Mouse (Mus musculus): ENCODE measurements around the gene Snap47. TPM values are rescaled to one million over a fixed set of nuclear protein-coding genes. Genes with fewer than 3 reads are reported as not detected.

Snap47 gene
- polyA plus RNA-seq, 1 experiment from 2014 or later = 189 TPM

DNA sequence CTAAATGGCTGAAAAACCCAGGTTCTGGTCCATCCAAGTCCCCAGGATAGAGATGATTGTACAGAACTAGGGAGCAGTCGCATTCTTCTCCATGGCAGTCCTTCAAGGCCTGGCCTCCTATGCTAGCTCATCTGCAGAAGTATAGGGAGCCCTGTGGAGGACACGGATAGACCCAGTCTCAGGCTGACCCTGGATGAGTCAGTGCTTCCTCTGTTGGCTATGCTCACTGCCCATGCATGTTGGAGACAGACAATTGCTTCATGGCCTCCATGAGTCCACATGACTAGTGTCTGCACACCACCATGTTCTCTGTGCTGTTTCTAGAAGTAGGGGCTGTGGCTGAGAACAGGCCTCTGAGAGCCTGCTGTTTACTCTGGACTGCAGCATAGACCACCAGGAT, 5.4 kb upstream of the Snap47 start:
- Histone ChIP-seq H3K4me2 (replicated peaks) (no peak overlapping the region), H3K4me3 (no peak overlapping the region), H3K9me3 (peaks cover under 1% of the 10 kb centered on the region; the same call in 1 of the 2 replicates), H3K4me1 (peaks cover 1% of the 10 kb centered on the region; the same call in 1 of the 2 replicates), H3K36me3 (peaks cover 58% of the 10 kb centered on the region), H3K27me3 (no peaks in the 10 kb centered on the region), H3K9ac (replicated peaks) (no peak overlapping the region), H3K27ac (replicated peaks) (no peak overlapping the region)
- ATAC-seq (ENCODE audit: low FRiP score, low read depth) = no peak
- 87% methylated on average over 2 of the region's 2 CpGs for WGBS

DNA sequence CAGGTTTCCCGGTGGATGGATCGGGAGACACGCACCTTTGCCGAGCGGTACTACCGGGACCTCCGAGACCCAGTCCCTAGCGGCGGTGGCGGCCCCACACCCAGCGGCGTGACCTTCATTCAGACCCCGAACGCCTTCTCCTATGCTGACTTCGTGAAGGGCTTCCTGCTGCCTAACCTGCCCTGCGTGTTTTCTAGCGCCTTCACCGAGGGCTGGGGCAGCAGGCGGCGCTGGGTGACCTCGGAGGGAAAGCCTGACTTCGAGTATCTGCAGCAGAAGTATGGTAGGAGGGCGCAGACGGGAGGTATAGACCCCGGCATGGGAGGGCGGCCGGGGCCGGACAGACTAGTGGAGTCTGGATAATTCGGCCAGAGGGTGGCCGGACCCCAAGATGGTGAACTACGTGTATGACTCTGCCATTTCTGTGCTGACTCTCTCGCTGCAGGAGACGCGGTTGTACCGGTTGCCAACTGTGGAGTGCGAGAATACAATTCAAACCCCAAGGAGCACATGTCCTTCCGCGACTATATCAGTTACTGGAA, 685 bp downstream of the Snap47 start:
- under 1% methylated on average over 38 of the region's 38 CpGs for WGBS
- peak; percentile 73 for ATAC-seq (ENCODE audit: low FRiP score, low read depth)
- Histone ChIP-seq H3K36me3 (peaks cover 24% of the 10 kb centered on the region), H3K4me2 (replicated peaks) (peak overlapping the region; percentile 90), H3K9me3 (no peaks in the 10 kb centered on the region), H3K27ac (replicated peaks) (peak overlapping the region; percentile 85; the same call in 1 of the 2 replicates), H3K4me3 (peak overlapping the region; percentile 83), H3K9ac (replicated peaks) (peak overlapping the region; percentile 78), H3K27me3 (no peaks in the 10 kb centered on the region), H3K4me1 (peaks cover 23% of the 10 kb centered on the region)

DNA sequence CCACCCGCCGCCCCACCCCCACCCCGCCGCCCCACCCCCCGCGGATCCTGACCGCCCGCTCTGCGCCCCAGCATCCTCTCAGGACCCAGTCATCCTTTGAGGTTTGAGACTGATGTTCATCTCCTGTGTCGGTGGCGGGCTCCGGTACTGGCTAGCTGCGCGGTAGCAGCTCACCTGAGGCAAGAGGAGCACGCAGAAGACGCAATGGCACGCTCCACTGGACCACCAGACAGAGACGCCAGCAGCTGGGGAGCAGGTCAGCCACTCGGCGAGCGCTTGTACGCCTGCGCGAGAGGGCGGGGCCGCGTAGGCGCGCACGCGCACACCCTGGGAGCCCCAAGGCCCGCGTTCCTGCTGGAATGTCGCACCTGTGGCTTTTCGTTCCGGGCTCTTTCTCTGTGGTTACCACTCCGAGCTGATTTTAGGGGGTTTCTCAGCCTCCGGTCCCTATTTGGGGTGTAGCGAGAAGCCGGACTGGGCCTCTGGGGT, 1.2 kb downstream of the Snap47 start, which contains the start of gene Jmjd4:
Gene Jmjd4 (plus strand): TSS at position 305 of the 489 bp plus-strand sequence.
- Histone ChIP-seq H3K27me3 (no peaks in the 10 kb centered on the region), H3K4me1 (peaks cover 23% of the 10 kb centered on the region), H3K9me3 (no peaks in the 10 kb centered on the region), H3K4me3 (peak within 1 kb of the TSS; percentile 83), H3K36me3 (peaks cover 23% of the 10 kb centered on the region), H3K9ac (replicated peaks) (peak within 1 kb of the TSS; percentile 78), H3K4me2 (replicated peaks) (peak within 1 kb of the TSS; percentile 90), H3K27ac (replicated peaks) (peak within 1 kb of the TSS; percentile 85)
- peak; percentile 95 for ATAC-seq (ENCODE audit: low FRiP score, low read depth)
- WGBS = under 1% methylated on average over 34 of the region's 40 CpGs

DNA sequence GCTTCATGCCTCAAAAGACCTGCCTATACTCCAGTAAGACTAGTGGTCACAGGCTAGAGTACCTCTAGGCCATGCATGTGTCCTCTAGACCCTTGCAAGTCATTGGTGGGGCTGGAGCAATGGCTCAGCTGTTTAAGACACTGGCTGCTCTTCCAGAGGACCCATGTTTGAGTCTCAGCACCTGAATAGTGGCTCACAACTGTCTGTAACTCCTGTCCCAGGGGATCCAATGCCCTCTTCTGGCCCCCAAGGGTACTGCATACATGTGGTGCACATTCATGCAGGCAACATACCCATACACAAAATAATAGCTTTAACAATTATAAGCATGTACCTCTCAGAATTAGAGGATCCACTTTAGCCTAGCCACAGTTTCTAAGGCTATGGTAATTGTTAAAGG, 7.9 kb downstream of the Snap47 start:
- H3K4me1 ChIP-seq = 0 out of 2 replicates have a peak, but pooled peaks cover under 1% of the 10 kb centered on the region
- no peak overlapping the region for H3K4me2 ChIP-seq (replicated peaks)
- no peak for ATAC-seq (ENCODE audit: low FRiP score, low read depth)
- 0 out of 2 replicates have a peak, but pooled peaks cover 5% of the 10 kb centered on the region for H3K9me3 ChIP-seq
- H3K4me3 ChIP-seq = no peak overlapping the region
- H3K9ac ChIP-seq (replicated peaks) = no peak overlapping the region
- no peak overlapping the region for H3K27ac ChIP-seq (replicated peaks)
- no peaks in the 10 kb centered on the region for H3K27me3 ChIP-seq
- H3K36me3 ChIP-seq = peaks cover 14% of the 10 kb centered on the region; the same call in 1 of the 2 replicates

DNA sequence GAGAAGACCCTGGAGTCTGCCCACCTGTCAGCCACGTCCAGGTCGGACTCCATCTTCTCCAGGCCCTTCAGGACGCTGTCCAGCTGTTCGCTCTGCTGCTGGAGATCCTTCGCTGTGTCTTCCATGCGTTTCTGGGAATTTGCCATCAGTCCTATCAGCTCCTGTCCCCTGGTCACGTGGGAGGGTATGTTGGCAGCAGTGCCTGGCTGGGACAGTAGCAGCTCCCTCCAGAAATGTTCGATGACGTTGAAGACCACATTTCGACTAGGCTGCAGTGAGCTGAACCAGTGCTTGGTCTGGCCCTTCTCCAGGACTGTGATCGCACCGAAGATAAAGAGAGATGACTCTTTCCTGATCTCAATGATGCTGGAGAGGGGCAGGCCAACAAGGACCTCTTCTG, 13.0 kb downstream of the Snap47 start:
- H3K4me3 ChIP-seq = no peak overlapping the region
- WGBS = 95% methylated on average over 12 of the region's 12 CpGs
- H3K9me3 ChIP-seq = peaks cover 9% of the 10 kb centered on the region; the same call in 1 of the 2 replicates
- peaks cover 38% of the 10 kb centered on the region for H3K36me3 ChIP-seq
- H3K4me1 ChIP-seq = no peaks in the 10 kb centered on the region
- H3K27ac ChIP-seq (replicated peaks) = no peak overlapping the region
- no peak for ATAC-seq (ENCODE audit: low FRiP score, low read depth)
- H3K27me3 ChIP-seq = no peaks in the 10 kb centered on the region
- H3K9ac ChIP-seq (replicated peaks) = no peak overlapping the region
- no peak overlapping the region for H3K4me2 ChIP-seq (replicated peaks)

DNA sequence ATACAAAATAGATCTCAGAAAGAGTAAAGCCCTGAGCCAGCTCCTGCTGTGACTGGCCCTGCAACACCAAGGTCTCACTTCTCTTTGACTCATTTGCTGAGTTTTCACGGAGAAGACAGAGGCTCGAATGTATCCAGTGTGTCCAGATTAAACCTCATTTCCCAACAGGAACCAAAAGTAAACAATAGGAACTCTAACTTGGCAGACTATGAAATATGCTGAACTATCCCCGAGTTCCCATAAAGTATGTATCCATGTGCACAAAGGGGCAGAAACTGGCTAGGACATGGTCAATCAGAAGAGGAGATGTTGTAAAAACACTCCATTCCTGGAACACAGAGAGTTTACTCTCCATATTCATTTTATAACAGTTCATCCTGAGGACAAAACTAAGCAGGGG, 18.7 kb downstream of the Snap47 start:
- Histone ChIP-seq H3K27ac (replicated peaks) (no peak overlapping the region), H3K9ac (replicated peaks) (no peak overlapping the region), H3K4me3 (no peak overlapping the region), H3K4me1 (no peaks in the 10 kb centered on the region), H3K4me2 (replicated peaks) (no peak overlapping the region), H3K9me3 (peaks cover 9% of the 10 kb centered on the region; the same call in 1 of the 2 replicates), H3K27me3 (no peaks in the 10 kb centered on the region), H3K36me3 (peaks cover 54% of the 10 kb centered on the region)
- ATAC-seq (ENCODE audit: low FRiP score, low read depth) = no peak
- 77% methylated on average over 3 of the region's 3 CpGs for WGBS

DNA sequence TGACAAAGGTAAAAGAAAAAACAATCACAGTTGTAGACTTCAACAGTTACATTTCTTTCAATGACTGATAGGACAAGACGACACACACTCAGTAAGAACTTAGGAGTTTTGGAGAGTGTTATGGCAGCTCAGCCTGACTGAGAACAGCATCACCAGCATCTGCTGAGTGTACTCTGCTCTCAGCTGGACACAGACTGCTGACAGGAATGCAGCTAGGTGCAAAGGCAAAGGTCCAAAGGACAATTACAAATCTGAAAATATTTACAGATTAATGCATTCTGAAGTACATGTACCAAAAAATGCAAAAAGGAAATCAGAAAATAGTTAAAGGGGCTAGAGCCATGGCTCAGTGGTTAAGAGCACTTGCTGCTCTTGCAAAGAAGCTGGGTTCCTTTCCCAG, 21.0 kb downstream of the Snap47 start:
- H3K4me2 ChIP-seq (replicated peaks) = no peak overlapping the region
- H3K9me3 ChIP-seq = no peaks in the 10 kb centered on the region
- H3K27me3 ChIP-seq = no peaks in the 10 kb centered on the region
- H3K9ac ChIP-seq (replicated peaks) = no peak overlapping the region
- H3K27ac ChIP-seq (replicated peaks) = no peak overlapping the region
- 89% methylated on average over 1 of the region's 1 CpGs for WGBS
- H3K36me3 ChIP-seq = peaks cover 58% of the 10 kb centered on the region
- no peak for ATAC-seq (ENCODE audit: low FRiP score, low read depth)
- no peak overlapping the region for H3K4me3 ChIP-seq
- no peaks in the 10 kb centered on the region for H3K4me1 ChIP-seq

DNA sequence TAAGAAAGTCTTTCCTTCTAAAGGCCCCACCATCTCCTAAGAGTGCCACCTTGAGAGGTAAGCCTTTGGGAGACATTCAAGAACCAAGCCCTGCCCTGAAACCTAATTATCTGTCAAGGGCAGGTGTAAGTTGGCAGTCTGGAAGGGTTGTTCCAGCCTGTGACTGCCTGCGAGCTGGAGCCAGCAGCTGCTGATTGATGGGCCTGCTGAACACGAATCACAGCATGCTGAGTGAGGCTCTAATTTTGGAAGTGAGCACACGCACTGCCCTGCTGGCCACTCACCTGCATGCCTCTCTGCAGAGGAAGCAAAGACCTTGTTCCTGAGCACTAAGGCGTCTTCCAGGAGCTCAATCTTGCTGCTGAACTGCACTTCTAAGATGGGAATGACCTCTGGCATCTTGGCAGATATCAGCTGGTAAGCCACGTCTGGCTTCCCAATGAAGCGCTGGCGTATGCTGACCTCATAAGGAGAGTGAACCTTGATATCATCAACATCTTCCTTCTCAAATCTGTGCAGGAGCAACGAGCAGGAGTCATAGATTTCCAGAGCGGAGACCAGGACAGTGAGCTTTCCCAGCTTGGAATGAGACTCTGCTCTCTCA, 22.8 kb downstream of the Snap47 start:
- H3K4me1 ChIP-seq = no peaks in the 10 kb centered on the region
- H3K9me3 ChIP-seq = no peaks in the 10 kb centered on the region
- H3K4me2 ChIP-seq (replicated peaks) = no peak overlapping the region
- peaks cover 66% of the 10 kb centered on the region for H3K36me3 ChIP-seq
- no peak for ATAC-seq (ENCODE audit: low FRiP score, low read depth)
- H3K27ac ChIP-seq (replicated peaks) = no peak overlapping the region
- no peak overlapping the region for H3K4me3 ChIP-seq
- H3K9ac ChIP-seq (replicated peaks) = no peak overlapping the region
- no peaks in the 10 kb centered on the region for H3K27me3 ChIP-seq
- WGBS = 95% methylated on average over 9 of the region's 9 CpGs

DNA sequence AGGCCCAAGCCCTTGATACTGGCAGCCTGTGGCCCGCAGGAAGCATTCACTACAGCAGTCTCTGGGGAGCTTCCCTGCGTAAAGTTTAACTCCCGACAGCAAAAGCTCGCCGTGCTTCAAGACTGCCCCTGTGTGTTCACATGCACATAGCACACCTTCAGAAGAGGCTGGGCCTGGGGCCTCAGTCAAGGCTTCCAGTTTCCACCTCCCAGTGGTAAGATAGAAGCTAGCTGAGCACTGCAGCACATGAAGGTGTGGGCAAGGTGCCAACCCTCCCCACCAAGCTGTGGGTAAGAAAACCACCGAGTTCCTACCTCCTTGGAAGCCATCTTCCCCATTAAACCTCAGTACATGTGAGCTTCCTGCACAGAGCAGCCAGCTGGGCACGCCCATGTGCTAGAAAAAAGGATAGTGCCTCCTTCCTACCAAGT, 25.3 kb downstream of the Snap47 start:
- WGBS = 69% methylated on average over 7 of the region's 7 CpGs
- Histone ChIP-seq H3K4me3 (no peak overlapping the region), H3K4me1 (no peaks in the 10 kb centered on the region), H3K9me3 (no peaks in the 10 kb centered on the region), H3K27ac (replicated peaks) (no peak overlapping the region), H3K36me3 (peaks cover 63% of the 10 kb centered on the region), H3K4me2 (replicated peaks) (no peak overlapping the region), H3K9ac (replicated peaks) (no peak overlapping the region), H3K27me3 (no peaks in the 10 kb centered on the region)
- no peak for ATAC-seq (ENCODE audit: low FRiP score, low read depth)

DNA sequence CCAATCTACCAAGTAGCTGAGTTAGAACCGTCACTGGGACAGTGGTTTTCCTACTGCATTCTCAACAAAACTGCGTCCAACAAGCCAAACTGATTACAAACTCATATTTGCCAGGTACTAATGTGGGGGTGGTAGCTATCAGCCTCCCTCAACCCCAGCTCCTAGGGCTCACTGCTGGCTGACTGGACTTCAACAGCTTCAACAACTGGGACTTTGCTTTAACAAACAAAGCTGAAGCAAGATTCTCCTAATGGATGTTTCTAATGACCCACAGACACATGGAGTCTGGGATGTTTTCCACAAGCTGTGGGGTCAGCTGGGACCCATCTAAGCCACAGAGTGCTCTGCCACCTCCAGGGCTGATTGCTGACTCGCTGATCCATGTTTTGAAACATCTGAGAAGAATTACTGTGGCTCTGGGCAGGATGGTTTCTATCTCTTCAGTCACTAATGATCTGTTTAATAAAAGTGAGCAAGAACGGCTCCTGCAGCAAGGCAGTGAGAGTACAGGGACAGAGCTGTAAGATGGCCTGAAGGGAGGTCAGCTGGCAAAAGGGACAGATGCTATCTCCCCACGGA, 27.9 kb downstream of the Snap47 start:
- peaks cover 75% of the 10 kb centered on the region for H3K36me3 ChIP-seq
- no peaks in the 10 kb centered on the region for H3K4me1 ChIP-seq
- no peaks in the 10 kb centered on the region for H3K9me3 ChIP-seq
- no peak for ATAC-seq (ENCODE audit: low FRiP score, low read depth)
- no peaks in the 10 kb centered on the region for H3K27me3 ChIP-seq
- no peak overlapping the region for H3K9ac ChIP-seq (replicated peaks)
- H3K4me3 ChIP-seq = no peak overlapping the region
- H3K4me2 ChIP-seq (replicated peaks) = no peak overlapping the region
- 81% methylated on average over 5 of the region's 5 CpGs for WGBS
- H3K27ac ChIP-seq (replicated peaks) = no peak overlapping the region

DNA sequence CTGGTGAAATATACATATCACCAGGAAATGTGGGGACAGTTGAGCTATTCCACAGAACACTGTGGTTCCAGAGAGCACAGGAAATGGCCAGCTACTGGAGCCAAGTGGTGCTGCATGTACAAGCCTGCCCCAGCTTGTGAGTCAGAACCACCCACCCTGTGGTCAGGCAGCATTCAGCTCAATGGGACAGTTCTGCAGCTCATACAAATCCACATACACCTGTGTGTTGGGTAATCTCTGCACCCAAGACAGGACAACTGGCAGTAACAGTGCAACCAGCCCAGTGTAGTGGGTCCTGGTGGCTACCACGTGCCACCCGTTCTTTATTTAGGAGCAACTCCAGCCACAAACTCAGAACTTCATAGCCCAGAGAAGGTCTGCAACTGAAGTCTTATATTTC, 29.0 kb downstream of the Snap47 start:
- H3K36me3 ChIP-seq = peaks cover 68% of the 10 kb centered on the region

DNA sequence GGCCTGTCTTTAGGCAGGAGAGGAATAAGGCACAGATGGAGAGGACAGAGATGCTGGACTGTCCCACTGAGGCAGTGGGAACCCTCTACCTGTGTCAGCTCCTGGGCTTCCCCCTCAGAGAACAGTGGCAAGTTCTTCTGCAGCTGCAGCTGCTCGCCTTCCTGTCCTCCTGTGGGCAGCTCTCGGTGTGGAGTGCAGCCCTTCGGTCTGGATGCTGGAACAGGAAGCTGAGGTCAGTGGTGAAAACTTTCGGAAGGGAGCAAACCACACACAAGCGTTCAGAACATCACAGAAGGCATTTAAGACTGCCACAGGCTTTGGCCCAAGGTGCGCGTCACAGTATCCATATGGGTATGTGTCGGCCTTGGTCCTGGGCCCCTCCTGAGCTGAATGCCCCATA, 29.6 kb downstream of the Snap47 start:
- H3K36me3 ChIP-seq = peaks cover 67% of the 10 kb centered on the region
- WGBS = 94% methylated on average over 8 of the region's 8 CpGs

More for the DNA sequence above, 29.0 kb downstream of the Snap47 start:
- WGBS = 90% methylated on average over 2 of the region's 2 CpGs
- no peak overlapping the region for H3K4me2 ChIP-seq (replicated peaks)
- H3K27ac ChIP-seq (replicated peaks) = no peak overlapping the region
- H3K9ac ChIP-seq (replicated peaks) = no peak overlapping the region
- H3K9me3 ChIP-seq = no peaks in the 10 kb centered on the region
- ATAC-seq (ENCODE audit: low FRiP score, low read depth) = no peak
- H3K4me3 ChIP-seq = no peak overlapping the region
- no peaks in the 10 kb centered on the region for H3K27me3 ChIP-seq
- no peaks in the 10 kb centered on the region for H3K4me1 ChIP-seq

More for the DNA sequence above, 29.6 kb downstream of the Snap47 start:
- H3K9ac ChIP-seq (replicated peaks) = no peak overlapping the region
- H3K27ac ChIP-seq (replicated peaks) = no peak overlapping the region
- no peak overlapping the region for H3K4me3 ChIP-seq
- H3K4me2 ChIP-seq (replicated peaks) = no peak overlapping the region
- ATAC-seq (ENCODE audit: low FRiP score, low read depth) = no peak
- H3K9me3 ChIP-seq = no peaks in the 10 kb centered on the region
- no peaks in the 10 kb centered on the region for H3K27me3 ChIP-seq
- H3K4me1 ChIP-seq = no peaks in the 10 kb centered on the region

Measured in midbrain, embryonic 12.5 days (tissue).